Mouse (Mus musculus) kidney, postnatal 4 days (tissue): ENCODE results near the gene Arl3.

ENCODE experiments used
- DNase-seq, 2 experiments: peaks; one replicate each; pipeline ENCODE4 v3.0.0; 2021; ENCODE audit warnings: mixed read lengths in 2 of 2

Gene Arl3

DNA sequence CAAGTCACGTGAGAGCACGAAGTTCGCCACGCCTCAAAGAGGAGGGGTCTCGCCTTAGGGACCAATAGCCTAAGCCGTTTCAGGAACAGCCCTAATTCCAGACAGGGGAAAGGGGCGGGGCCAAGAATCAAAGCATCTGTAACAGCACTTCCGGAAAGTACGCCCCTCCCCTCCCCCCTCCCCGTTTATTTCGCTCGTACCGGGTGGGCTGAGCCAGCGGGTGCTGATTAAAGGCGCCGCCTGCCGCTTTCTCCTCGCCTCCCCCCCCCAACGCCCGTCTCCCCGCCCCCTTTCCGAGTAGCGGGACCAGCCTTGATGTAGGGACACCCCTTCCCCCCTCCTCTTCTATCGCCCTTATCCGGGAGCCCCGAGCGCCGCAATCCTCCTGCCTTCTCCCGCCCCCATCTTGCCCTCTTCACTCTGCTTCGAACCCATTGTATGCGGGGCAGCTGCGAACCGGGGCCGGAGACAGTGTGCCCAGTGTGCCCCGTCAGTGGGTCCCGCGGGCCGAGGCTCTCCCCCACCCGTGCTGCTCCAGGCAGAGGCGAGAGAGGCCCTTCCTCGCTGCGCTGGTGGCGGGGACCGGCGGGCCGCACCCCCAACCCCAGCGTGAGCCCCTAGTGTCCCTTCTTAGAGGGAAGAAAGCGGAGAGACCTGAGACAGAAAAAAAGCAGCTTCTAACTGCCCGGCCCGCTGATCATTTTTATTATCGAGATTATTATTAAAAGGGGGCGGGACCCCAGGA is 73.0 kb downstream of the Arl3 start:
- DNase-seq = peak; percentile 98 to 99

DNA sequence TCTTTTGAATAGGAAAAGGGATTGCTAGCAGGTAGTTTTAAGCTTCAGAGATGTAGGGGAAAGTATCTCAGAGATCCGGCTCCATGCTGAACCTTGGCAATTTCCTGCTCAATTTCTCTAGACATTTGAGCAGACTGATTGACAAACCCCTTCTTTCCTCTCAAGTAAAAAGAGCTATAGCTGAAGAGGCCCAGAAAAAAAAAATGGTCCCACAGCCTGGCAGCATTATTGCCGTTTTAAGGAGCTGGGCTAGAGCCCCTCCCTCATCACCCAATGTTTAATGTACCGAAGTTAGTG is 73.5 kb downstream of the Arl3 start:
- DNase-seq = no peak

DNA sequence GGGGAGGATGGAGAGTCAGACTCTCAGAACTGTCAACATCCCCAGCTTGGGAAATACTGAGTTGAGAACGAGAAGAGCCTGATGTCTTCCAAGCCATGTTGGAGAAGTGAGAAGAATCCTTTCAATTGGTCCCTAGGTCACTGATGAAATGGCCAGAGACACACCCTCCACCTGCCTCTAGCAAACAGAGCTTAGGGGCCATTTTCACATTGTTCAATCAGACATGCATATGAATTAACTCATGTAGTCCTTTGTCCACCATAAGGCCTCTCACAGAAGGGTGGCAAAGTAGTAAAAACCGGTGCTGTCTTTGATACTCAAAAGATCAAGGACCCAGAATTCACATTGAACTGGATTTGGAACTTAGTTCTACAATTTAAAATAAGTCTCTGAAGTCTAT is 75.8 kb downstream of the Arl3 start:
- DNase-seq = no peak

DNA sequence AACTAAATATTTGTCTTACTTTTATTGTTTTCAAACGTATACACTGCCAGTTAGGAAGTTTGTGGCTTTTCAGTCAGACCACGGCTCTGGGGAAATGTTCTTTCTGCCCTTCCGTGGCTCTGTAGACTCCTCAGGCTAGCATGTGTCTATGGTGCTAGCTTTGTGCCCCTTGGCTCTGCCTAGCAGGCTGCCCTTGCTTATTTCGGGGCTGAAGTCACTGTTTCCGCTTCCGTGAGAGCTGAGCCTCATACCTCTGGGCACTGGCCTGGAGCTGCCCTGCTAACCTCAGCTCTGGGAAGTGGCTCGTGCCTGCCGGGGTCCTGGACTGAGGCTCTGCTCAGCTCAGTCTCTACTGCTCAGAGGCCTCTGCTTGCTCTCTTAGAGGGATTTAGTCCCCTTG is 77.9 kb downstream of the Arl3 start:
- DNase-seq = peak in 1 of 2 experiments; percentile 37

DNA sequence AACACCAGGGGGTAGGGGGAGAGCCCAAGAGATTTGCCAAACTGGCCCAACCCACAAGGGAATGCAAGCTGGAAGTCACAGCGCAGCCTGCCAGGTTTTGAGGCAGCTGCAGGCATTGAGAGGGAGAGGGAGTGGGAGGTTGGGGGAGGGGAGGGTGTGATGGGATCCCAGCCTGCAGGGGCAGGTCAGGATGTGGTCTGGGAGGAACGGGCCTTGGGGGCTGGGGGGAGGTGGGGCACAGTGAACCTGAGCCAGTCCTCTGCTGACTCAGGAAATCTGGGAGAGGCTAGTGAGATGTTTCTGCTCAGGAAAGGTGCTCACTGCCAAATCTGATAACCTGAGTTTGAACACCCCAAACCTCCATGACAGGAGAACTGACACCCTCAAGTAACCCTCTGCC is 82.4 kb downstream of the Arl3 start:
- peak in 1 of 2 experiments; percentile 73 for DNase-seq

DNA sequence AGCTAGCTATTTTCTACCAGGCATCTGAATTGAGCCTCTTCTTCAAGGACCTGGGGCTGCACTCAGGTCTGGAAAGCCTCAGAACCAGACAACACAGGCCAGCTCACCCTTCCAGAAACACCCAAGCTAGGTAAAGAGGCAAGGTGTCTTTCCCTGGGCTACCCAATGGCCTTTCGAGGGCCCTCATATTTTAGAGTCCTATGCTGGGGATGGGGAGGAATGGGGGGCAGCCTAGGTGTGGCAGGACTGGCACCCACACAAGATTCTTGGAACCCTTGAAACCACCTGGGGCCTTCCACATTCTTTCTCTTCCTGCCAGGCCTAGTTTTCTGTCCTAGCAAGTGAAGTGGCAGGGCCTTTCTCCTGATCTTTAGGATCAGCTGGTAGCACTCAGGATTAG is 83.5 kb downstream of the Arl3 start:
- no peak for DNase-seq

DNA sequence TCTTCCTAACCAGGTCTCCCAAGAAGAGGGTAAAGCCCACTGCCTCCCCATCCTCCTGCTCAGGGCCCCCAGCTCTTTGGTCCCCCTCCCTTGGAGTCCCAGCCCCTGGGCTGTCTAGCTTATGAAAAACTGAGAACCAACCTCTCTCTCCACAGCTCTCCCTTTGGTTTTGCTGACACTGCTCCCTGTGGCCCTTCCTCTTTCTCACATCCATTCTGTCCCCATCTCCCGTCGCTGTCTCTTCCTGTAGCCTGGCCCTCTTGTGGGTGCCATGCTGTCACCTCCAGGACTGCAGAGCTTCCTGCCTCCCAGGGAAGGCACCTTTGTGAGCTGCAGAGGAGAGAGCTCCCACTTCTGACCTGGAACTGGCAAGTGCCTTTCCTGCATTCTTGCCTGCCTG is 86.3 kb downstream of the Arl3 start:
- DNase-seq = no peak

DNA sequence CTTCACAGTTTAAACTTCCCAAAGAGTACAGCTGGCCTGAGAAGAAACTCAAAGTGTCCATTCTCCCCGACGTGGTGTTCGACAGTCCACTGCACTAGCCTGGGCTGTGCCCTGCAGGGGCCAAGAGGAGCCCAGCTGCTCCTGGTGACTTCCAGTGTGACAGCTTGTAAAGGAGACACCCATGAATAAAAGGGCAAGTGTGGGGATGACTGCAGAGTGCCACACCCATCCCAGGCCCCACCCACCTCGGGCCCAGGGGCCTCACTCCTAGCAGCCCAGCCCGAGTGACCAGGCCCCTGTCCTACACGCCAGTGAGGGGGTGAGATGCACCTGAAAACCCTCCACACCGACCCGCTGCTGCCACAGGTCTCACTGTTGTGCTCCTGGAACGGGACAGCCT is 87.2 kb downstream of the Arl3 start:
- DNase-seq = no peak

DNA sequence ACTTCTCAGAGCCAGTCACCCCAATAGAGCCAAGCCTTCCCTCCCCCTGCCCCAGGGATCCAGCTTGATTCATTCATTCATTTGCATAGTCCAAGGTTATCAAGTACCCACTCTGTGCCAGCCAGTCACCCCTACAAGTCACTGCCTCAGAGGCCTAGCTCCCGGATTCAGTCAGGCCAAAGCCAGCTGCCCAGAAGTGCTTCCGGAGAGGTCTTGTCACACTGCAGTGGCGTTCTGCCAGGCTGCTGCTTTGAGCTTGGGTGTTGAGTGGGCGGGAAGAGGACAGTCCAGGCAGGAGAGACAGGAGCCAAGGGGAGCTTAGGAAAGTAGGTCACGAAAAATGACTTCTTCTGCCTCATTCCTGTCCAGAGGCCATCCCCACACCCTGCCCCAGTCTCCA is 88.5 kb downstream of the Arl3 start:
- peak; percentile 74 to 84 for DNase-seq

DNA sequence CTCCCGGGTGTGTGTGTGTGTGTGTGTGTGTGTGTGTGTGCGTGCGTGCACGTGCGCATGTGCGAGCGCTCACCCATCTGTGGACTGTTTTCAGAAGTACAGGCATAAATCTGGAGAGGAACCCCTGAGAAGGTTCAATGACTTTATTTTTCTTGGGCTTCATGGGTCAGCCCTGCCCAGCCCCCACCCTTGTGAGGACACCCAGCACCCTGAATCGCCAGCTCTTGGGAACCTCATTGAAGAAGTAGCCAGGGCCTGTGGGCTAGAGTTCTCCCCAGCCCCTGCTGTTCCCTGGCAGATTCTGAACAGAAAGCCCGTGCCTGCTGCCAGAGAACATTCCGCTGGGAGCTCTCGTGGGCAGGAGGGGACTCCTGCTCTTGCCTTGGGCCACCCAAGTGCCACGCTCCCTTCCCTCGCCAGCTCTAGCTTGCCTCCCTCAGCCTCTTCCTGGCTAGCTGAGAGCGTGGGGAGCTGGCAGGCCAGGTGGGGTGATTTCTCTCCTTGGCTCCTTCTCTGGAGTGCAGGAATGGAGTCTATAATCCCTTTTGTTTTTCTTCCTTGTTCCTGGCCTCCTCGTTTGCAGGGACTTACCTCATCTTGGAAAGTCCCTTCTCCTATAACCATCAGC is 89.2 kb downstream of the Arl3 start:
- DNase-seq = peak; percentile 64 to 76

DNA sequence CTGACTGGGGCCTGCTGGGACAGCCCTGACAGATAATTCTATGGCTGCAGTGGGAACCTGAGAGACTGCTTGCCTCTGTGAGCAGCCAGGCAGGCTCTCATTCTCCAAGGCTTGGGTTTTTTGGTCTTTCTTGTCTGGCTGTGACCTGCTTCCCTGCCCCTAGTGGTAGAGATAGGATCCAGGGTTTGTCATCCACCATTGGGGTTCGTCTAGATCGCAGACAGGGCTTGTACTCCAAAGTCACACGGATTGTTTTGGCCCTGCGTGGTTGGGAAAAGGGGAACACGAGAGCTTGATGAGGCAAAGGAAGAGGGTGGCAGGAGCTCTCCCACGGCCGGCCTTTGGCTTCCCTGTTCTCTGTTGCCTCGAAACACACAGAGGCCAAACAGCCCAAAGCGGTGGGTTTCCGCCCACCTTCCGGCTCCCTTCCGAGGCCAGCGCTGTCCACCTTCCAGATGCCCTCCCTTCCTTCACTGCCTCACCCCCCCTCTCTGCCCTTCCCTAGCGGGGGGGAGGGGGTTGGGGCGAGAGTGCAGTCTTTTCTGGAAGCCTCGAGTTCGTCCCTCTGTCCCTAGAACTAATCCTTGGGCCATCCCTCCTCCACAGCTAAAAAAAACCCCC is 90.0 kb downstream of the Arl3 start:
- DNase-seq = peak in 1 of 2 experiments; percentile 49

DNA sequence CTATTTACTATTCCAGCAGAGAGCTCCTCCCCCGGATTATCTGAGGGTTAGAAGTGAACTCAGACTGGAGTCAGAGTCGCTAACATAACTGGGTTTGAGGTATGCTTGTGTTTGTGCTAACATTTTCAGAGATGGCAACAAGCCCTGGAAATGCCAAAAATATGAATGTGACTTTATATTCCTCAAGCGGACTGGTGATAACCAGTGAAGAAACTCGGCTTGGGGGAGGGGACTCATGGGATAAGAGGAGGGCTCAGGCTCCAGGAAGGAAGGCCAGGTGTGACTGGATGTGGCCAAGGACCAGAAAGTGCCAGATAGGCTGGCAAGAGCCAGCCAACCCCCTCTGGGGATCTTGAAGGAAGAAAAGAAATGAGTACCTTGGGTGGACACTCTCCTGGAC is 91.2 kb downstream of the Arl3 start:
- no peak for DNase-seq

DNA sequence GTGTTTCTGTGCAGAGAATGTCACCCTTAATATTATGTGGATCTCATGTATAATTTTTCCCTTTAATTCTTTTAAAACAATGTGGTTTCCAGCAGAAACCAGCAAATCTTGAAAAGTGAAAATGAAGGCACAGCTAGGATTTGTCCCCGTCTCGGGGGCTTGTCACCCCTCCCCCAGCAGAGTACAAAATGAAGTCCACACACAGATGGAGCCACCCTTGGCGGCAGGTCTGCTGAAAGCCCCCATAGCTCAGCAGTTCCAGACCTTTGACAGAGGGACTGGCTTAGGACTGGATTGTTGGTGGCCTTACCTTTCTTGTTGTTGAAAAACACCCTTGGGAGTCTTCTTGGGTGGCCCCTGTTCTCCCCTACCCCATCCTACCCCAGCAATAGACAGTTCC is 91.6 kb downstream of the Arl3 start:
- no peak for DNase-seq
